Mouse (Mus musculus): ENCODE data around the gene Ssh3. TPM values are rescaled to one million over a fixed set of nuclear protein-coding genes. Genes with fewer than 3 reads are reported as not detected.

The Ssh3 gene
- total RNA-seq, 1 experiment, result 7.3 TPM

- H3K27ac ChIP-seq (ENCODE audit: insufficient read depth, low read depth, low read length, poor library complexity, severe bottlenecking), result no peak overlapping the region
- no peaks in the 10 kb centered on the region; the same call in 1 of the 2 replicates for H3K36me3 ChIP-seq (ENCODE audit: control insufficient read depth, insufficient read depth, low read length, poor library complexity, severe bottlenecking)
- H3K9me3 ChIP-seq (ENCODE audit: control insufficient read depth, insufficient read depth, low read depth, low read length), result no peaks in the 10 kb centered on the region
- H3K9ac ChIP-seq (ENCODE audit: insufficient read depth, low read depth, low read length, poor library complexity, severe bottlenecking), result no peak overlapping the region; the same call in 1 of the 2 replicates
- no peak for TF ChIP-seq MAFK (IDR thresholded peaks at IDR 0.05; ENCODE audit: insufficient read depth, low read depth, low read length)
- DNase-seq (ENCODE audit: low read depth, low spot score), result no peak
- H3K4me1 ChIP-seq (ENCODE audit: control insufficient read depth in 2 of 2, insufficient read depth in 2 of 2, low read length in 2 of 2, poor library complexity in 1 of 2), result peaks cover 8 to 39% of the 10 kb centered on the region in 2 experiments; a peak in 3 of 4 replicates
- no peak overlapping the region for H3K4me3 ChIP-seq (ENCODE audit: insufficient read depth in 1 of 2, low read depth in 1 of 2, low read length in 2 of 2, poor library complexity in 1 of 2, severe bottlenecking in 1 of 2)
- in situ Hi-C loops (cut with MboI; ENCODE audit: low sequenced_read_pairs in 2 of 2, unreplicated experiment in 2 of 2), result no loop called here
Observed at GRCm38 (mm10) chr19:4300852-4301734, 32.1 kb upstream of the Ssh3 start.

DNA sequence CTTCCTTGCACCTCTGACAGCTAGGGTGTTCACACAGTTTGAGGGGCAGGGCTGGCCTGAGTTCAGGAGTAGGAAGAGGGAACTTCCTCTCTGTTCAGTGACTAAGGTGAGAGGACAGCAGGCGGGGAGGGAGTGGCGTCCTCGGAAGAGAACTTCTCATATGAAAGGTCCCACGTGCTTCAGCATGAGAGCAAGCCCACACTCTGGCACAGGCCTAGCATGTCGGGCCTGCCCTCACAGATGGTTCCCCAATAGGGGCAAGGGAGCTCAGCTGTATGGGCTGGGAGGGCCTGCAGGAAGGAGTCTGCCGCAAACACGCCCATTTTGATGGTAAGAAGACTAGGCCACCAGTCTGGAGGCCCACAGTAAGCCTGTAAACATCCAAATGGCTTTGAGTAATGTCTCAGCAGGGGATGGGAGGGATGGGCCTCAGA, 31.3 kb upstream of the Ssh3 start:
- DNase-seq (ENCODE audit: low read depth, low spot score), result no peak
- Histone ChIP-seq H3K36me3 (ENCODE audit: control insufficient read depth, insufficient read depth, low read length, poor library complexity, severe bottlenecking) (no peaks in the 10 kb centered on the region; the same call in 1 of the 2 replicates), H3K4me3 (ENCODE audit: insufficient read depth in 1 of 2, low read depth in 1 of 2, low read length in 2 of 2, poor library complexity in 1 of 2, severe bottlenecking in 1 of 2) (no peak overlapping the region), H3K27ac (ENCODE audit: insufficient read depth, low read depth, low read length, poor library complexity, severe bottlenecking) (no peak overlapping the region), H3K4me1 (ENCODE audit: control insufficient read depth in 2 of 2, insufficient read depth in 2 of 2, low read length in 2 of 2, poor library complexity in 1 of 2) (peaks cover 8 to 39% of the 10 kb centered on the region in 2 experiments; a peak in 3 of 4 replicates), H3K9me3 (ENCODE audit: control insufficient read depth, insufficient read depth, low read depth, low read length) (no peaks in the 10 kb centered on the region), H3K9ac (ENCODE audit: insufficient read depth, low read depth, low read length, poor library complexity, severe bottlenecking) (no peak overlapping the region; the same call in 1 of the 2 replicates)
- in situ Hi-C loops (cut with MboI; ENCODE audit: low sequenced_read_pairs in 2 of 2, unreplicated experiment in 2 of 2), result no loop called here
- TF ChIP-seq HCFC1 (IDR thresholded peaks at IDR 0.05; ENCODE audit: borderline replicate concordance, insufficient read depth, low read length) (no peak), ZC3H11A (IDR thresholded peaks at IDR 0.05; ENCODE audit: borderline replicate concordance, low read depth, low read length) (no peak), CHD2 (IDR thresholded peaks at IDR 0.05; ENCODE audit: low read depth, low read length) (no peak), MAFK (IDR thresholded peaks at IDR 0.05; ENCODE audit: insufficient read depth, low read depth, low read length) (no peak), ZNF384 (IDR thresholded peaks at IDR 0.05; ENCODE audit: low read depth, low read length) (no peak)

DNA sequence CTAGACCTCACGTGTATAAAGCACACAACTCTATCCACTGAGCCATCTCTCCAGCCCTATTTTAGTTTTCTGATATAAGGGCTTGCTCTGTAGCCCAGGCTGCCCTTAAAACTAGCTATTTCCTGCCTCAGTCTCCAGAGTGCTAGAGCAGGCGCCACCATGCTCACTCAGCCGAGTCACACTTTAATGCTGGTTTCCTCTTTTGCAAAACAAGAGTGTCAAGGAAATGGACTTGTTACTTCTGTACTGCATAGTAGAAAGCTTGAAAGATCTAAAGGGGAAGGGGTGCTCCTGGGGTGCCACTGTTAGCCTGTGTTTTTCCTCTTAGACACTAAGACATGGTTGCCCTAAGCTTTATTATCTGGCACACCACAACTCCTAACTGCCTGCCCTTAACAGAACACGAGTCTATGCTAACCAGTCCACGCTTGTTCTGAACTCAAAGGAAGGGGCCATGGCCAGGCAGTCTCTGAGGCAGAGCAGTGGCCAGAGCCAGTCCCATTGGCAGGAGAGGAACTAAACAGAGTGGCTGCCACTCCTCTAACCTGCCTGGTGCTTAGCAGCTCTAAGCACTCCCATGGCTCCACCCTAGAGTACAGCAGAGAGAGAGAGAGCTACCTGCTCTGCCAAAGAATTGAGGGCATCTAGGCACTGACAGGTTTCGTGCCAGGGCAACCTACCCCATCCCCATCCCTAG, 30.7 kb upstream of the Ssh3 start:
- Histone ChIP-seq H3K9me3 (ENCODE audit: control insufficient read depth, insufficient read depth, low read depth, low read length) (no peaks in the 10 kb centered on the region), H3K36me3 (ENCODE audit: control insufficient read depth, insufficient read depth, low read length, poor library complexity, severe bottlenecking) (no peaks in the 10 kb centered on the region; the same call in 1 of the 2 replicates), H3K27ac (ENCODE audit: insufficient read depth, low read depth, low read length, poor library complexity, severe bottlenecking) (no peak overlapping the region), H3K9ac (ENCODE audit: insufficient read depth, low read depth, low read length, poor library complexity, severe bottlenecking) (no peak overlapping the region), H3K4me1 (ENCODE audit: control insufficient read depth in 2 of 2, insufficient read depth in 2 of 2, low read length in 2 of 2, poor library complexity in 1 of 2) (peaks cover 8 to 42% of the 10 kb centered on the region in 2 experiments; a peak in 3 of 4 replicates), H3K4me3 (ENCODE audit: insufficient read depth in 1 of 2, low read depth in 1 of 2, low read length in 2 of 2, poor library complexity in 1 of 2, severe bottlenecking in 1 of 2) (no peak overlapping the region)
- TF ChIP-seq CHD2 (IDR thresholded peaks at IDR 0.05; ENCODE audit: low read depth, low read length) (no peak), ZNF384 (IDR thresholded peaks at IDR 0.05; ENCODE audit: low read depth, low read length) (no peak), MAFK (IDR thresholded peaks at IDR 0.05; ENCODE audit: insufficient read depth, low read depth, low read length) (no peak), ZC3H11A (IDR thresholded peaks at IDR 0.05; ENCODE audit: borderline replicate concordance, low read depth, low read length) (no peak), HCFC1 (IDR thresholded peaks at IDR 0.05; ENCODE audit: borderline replicate concordance, insufficient read depth, low read length) (no peak)
- no peak for DNase-seq (ENCODE audit: low read depth, low spot score)
- in situ Hi-C loops (cut with MboI; ENCODE audit: low sequenced_read_pairs in 2 of 2, unreplicated experiment in 2 of 2), result no loop called here

- Histone ChIP-seq H3K27ac (ENCODE audit: insufficient read depth, low read depth, low read length, poor library complexity, severe bottlenecking) (no peak overlapping the region), H3K36me3 (ENCODE audit: control insufficient read depth, insufficient read depth, low read length, poor library complexity, severe bottlenecking) (no peaks in the 10 kb centered on the region; the same call in 1 of the 2 replicates), H3K9ac (ENCODE audit: insufficient read depth, low read depth, low read length, poor library complexity, severe bottlenecking) (no peak overlapping the region), H3K9me3 (ENCODE audit: control insufficient read depth, insufficient read depth, low read depth, low read length) (no peaks in the 10 kb centered on the region), H3K4me3 (ENCODE audit: insufficient read depth in 1 of 2, low read depth in 1 of 2, low read length in 2 of 2, poor library complexity in 1 of 2, severe bottlenecking in 1 of 2) (no peak overlapping the region), H3K4me1 (ENCODE audit: control insufficient read depth in 2 of 2, insufficient read depth in 2 of 2, low read length in 2 of 2, poor library complexity in 1 of 2) (peaks cover 8 to 40% of the 10 kb centered on the region in 2 experiments; a peak in 3 of 4 replicates)
- DNase-seq (ENCODE audit: low read depth, low spot score), result no peak
- TF ChIP-seq MAFK (IDR thresholded peaks at IDR 0.05; ENCODE audit: insufficient read depth, low read depth, low read length) (no peak), ZC3H11A (IDR thresholded peaks at IDR 0.05; ENCODE audit: borderline replicate concordance, low read depth, low read length) (no peak), ZNF384 (IDR thresholded peaks at IDR 0.05; ENCODE audit: low read depth, low read length) (no peak), HCFC1 (IDR thresholded peaks at IDR 0.05; ENCODE audit: borderline replicate concordance, insufficient read depth, low read length) (no peak), CHD2 (IDR thresholded peaks at IDR 0.05; ENCODE audit: low read depth, low read length) (no peak)
- in situ Hi-C loops (cut with MboI; ENCODE audit: low sequenced_read_pairs in 2 of 2, unreplicated experiment in 2 of 2), result no loop called here
Observed at GRCm38 (mm10) chr19:4299126-4299525, 30.1 kb upstream of the Ssh3 start.
